Mouse (Mus musculus): ENCODE measurements around the gene Tmub2. TPM values are rescaled to one million over a fixed set of nuclear protein-coding genes. Genes with fewer than 3 reads are reported as not detected.

Tmub2 gene
- polyA plus RNA-seq (2015; fragmentation: Nextera tagmentation; extraction: Ambion mirVana): 47.8 and 51.9 TPM in 2 replicates

- ATAC-seq (ENCODE audit: insufficient read depth, low FRiP score, low read depth): peak; percentile 92
- under 1% methylated on average over 32 of the region's 32 CpGs for WGBS
- H3K27ac ChIP-seq: peak within 1 kb of the TSS; percentile 88
- peaks cover 17% of the 10 kb centered on the region for H3K36me3 ChIP-seq
- peak within 1 kb of the TSS; percentile 69 for H3K4me2 ChIP-seq
- H3K4me3 ChIP-seq (replicated peaks): peak within 1 kb of the TSS; percentile 71
- no peaks in the 10 kb centered on the region for H3K9me3 ChIP-seq
- peaks cover 15% of the 10 kb centered on the region; the same call in 1 of the 2 replicates for H3K4me1 ChIP-seq
- H3K27me3 ChIP-seq (replicated peaks): no peaks in the 10 kb centered on the region
- peak within 1 kb of the TSS; percentile 76 for H3K9ac ChIP-seq
Observed at GRCm38 (mm10) chr11:102284501-102285094, at the start of gene Tmub2. Tmub2 (plus strand) TSS chr11:102284931.

GRCm38 (mm10) chr11:102236022-102236421 is 48.7 kb upstream of the Tmub2 start:
- no peak overlapping the region for H3K9ac ChIP-seq
- no peaks in the 10 kb centered on the region for H3K36me3 ChIP-seq
- no peaks in the 10 kb centered on the region for H3K27me3 ChIP-seq (replicated peaks)
- WGBS: 53% methylated on average over 2 of the region's 2 CpGs
- no peak overlapping the region for H3K27ac ChIP-seq
- H3K4me3 ChIP-seq (replicated peaks): no peak overlapping the region
- no peak for ATAC-seq (ENCODE audit: insufficient read depth, low FRiP score, low read depth)
- H3K4me1 ChIP-seq: no peaks in the 10 kb centered on the region
- no peak overlapping the region for H3K4me2 ChIP-seq
- no peaks in the 10 kb centered on the region for H3K9me3 ChIP-seq

- Histone ChIP-seq H3K36me3 (no peaks in the 10 kb centered on the region), H3K9me3 (no peaks in the 10 kb centered on the region), H3K4me3 (replicated peaks) (no peak overlapping the region), H3K4me2 (no peak overlapping the region), H3K9ac (no peak overlapping the region), H3K4me1 (peaks cover 12% of the 10 kb centered on the region), H3K27ac (no peak overlapping the region), H3K27me3 (replicated peaks) (no peaks in the 10 kb centered on the region)
- WGBS: 81% methylated on average over 6 of the region's 6 CpGs
- no peak for ATAC-seq (ENCODE audit: insufficient read depth, low FRiP score, low read depth)
Observed at GRCm38 (mm10) chr11:102240636-102241035, 44.1 kb upstream of the Tmub2 start.

GRCm38 (mm10) chr11:102241246-102241645 is 43.5 kb upstream of the Tmub2 start:
- ATAC-seq (ENCODE audit: insufficient read depth, low FRiP score, low read depth): no peak
- no peak overlapping the region for H3K4me2 ChIP-seq
- H3K27ac ChIP-seq: no peak overlapping the region
- no peak overlapping the region for H3K4me3 ChIP-seq (replicated peaks)
- H3K9ac ChIP-seq: no peak overlapping the region
- WGBS: 75% methylated on average over 5 of the region's 5 CpGs
- H3K27me3 ChIP-seq (replicated peaks): no peaks in the 10 kb centered on the region
- H3K9me3 ChIP-seq: no peaks in the 10 kb centered on the region
- H3K36me3 ChIP-seq: no peaks in the 10 kb centered on the region
- peaks cover 18% of the 10 kb centered on the region for H3K4me1 ChIP-seq

- WGBS: 51% methylated on average over 5 of the region's 5 CpGs
- H3K36me3 ChIP-seq: no peaks in the 10 kb centered on the region
- no peak overlapping the region for H3K9ac ChIP-seq
- no peak overlapping the region for H3K4me3 ChIP-seq (replicated peaks)
- no peaks in the 10 kb centered on the region for H3K9me3 ChIP-seq
- no peak overlapping the region for H3K27ac ChIP-seq
- H3K4me1 ChIP-seq: peaks cover 21% of the 10 kb centered on the region
- H3K4me2 ChIP-seq: no peak overlapping the region
- no peaks in the 10 kb centered on the region for H3K27me3 ChIP-seq (replicated peaks)
- ATAC-seq (ENCODE audit: insufficient read depth, low FRiP score, low read depth): no peak
Observed at GRCm38 (mm10) chr11:102241874-102242273, 42.9 kb upstream of the Tmub2 start.

- peak; percentile 72 for ATAC-seq (ENCODE audit: insufficient read depth, low FRiP score, low read depth)
- Histone ChIP-seq H3K4me3 (replicated peaks) (peak overlapping the region; percentile 36), H3K9ac (peak overlapping the region; percentile 29; the same call in 1 of the 2 replicates), H3K4me2 (peak overlapping the region; percentile 75), H3K36me3 (no peaks in the 10 kb centered on the region), H3K4me1 (peaks cover 29% of the 10 kb centered on the region), H3K27ac (peak overlapping the region; percentile 89), H3K9me3 (no peaks in the 10 kb centered on the region), H3K27me3 (replicated peaks) (no peaks in the 10 kb centered on the region)
- under 1% methylated on average over 32 of the region's 32 CpGs for WGBS
Observed at GRCm38 (mm10) chr11:102244926-102245449, 39.7 kb upstream of the Tmub2 start.

GRCm38 (mm10) chr11:102245581-102246272 is 39.0 kb upstream of the Tmub2 start:
- Histone ChIP-seq H3K36me3 (no peaks in the 10 kb centered on the region), H3K27ac (peak overlapping the region; percentile 89), H3K9me3 (no peaks in the 10 kb centered on the region), H3K4me3 (replicated peaks) (peak overlapping the region; percentile 36), H3K9ac (peak overlapping the region; percentile 29; the same call in 1 of the 2 replicates), H3K27me3 (replicated peaks) (no peaks in the 10 kb centered on the region), H3K4me1 (peaks cover 29% of the 10 kb centered on the region), H3K4me2 (peak overlapping the region; percentile 75)
- 30% methylated on average over 14 of the region's 14 CpGs for WGBS
- ATAC-seq (ENCODE audit: insufficient read depth, low FRiP score, low read depth): no peak

GRCm38 (mm10) chr11:102246273-102246635 is 38.5 kb upstream of the Tmub2 start:
- peak overlapping the region; percentile 89 for H3K27ac ChIP-seq
- H3K36me3 ChIP-seq: no peaks in the 10 kb centered on the region
- ATAC-seq (ENCODE audit: insufficient read depth, low FRiP score, low read depth): no peak
- H3K9ac ChIP-seq: no peak overlapping the region
- H3K4me3 ChIP-seq (replicated peaks): no peak overlapping the region
- H3K9me3 ChIP-seq: no peaks in the 10 kb centered on the region
- 56% methylated on average over 6 of the region's 6 CpGs for WGBS
- H3K4me2 ChIP-seq: 0 out of 2 replicates have a peak overlapping the region, but pooled peaks have one; percentile 75
- H3K4me1 ChIP-seq: peaks cover 29% of the 10 kb centered on the region
- no peaks in the 10 kb centered on the region for H3K27me3 ChIP-seq (replicated peaks)

- no peak overlapping the region for H3K9ac ChIP-seq
- 88% methylated on average over 4 of the region's 4 CpGs for WGBS
- peaks cover 29% of the 10 kb centered on the region for H3K4me1 ChIP-seq
- no peak for ATAC-seq (ENCODE audit: insufficient read depth, low FRiP score, low read depth)
- H3K9me3 ChIP-seq: no peaks in the 10 kb centered on the region
- H3K36me3 ChIP-seq: no peaks in the 10 kb centered on the region
- H3K4me3 ChIP-seq (replicated peaks): no peak overlapping the region
- no peaks in the 10 kb centered on the region for H3K27me3 ChIP-seq (replicated peaks)
- no peak overlapping the region for H3K27ac ChIP-seq
- H3K4me2 ChIP-seq: no peak overlapping the region
Observed at GRCm38 (mm10) chr11:102246871-102247270, 37.9 kb upstream of the Tmub2 start.

- peak within 1 kb of the TSS; percentile 44 for H3K9ac ChIP-seq
- 0% methylated on average over 41 of the region's 41 CpGs for WGBS
Observed at GRCm38 (mm10) chr11:102248630-102249230, 36.0 kb upstream of the Tmub2 start, which contains the start of gene BC030867. BC030867 (plus strand) TSS chr11:102248882.

GRCm38 (mm10) chr11:102249351-102250090 is 35.2 kb upstream of the Tmub2 start:
- H3K27me3 ChIP-seq (replicated peaks): no peaks in the 10 kb centered on the region
- H3K4me3 ChIP-seq (replicated peaks): peak overlapping the region; percentile 77
- peak overlapping the region; percentile 95 for H3K4me2 ChIP-seq
- no peak for ATAC-seq (ENCODE audit: insufficient read depth, low FRiP score, low read depth)
- no peaks in the 10 kb centered on the region for H3K36me3 ChIP-seq
- WGBS: 14% methylated on average over 9 of the region's 9 CpGs
- H3K9me3 ChIP-seq: no peaks in the 10 kb centered on the region
- peaks cover 28% of the 10 kb centered on the region for H3K4me1 ChIP-seq
- H3K9ac ChIP-seq: peak overlapping the region; percentile 44
- H3K27ac ChIP-seq: no peak overlapping the region; the same call in 1 of the 2 replicates

More at GRCm38 (mm10) chr11:102248630-102249230, 36.0 kb upstream of the Tmub2 start, which contains the start of gene BC030867:
- Histone ChIP-seq H3K4me3 (replicated peaks) (peak within 1 kb of the TSS; percentile 77), H3K27me3 (replicated peaks) (no peaks in the 10 kb centered on the region), H3K27ac (peak within 1 kb of the TSS; percentile 68), H3K9me3 (no peaks in the 10 kb centered on the region), H3K4me1 (peaks cover 29% of the 10 kb centered on the region), H3K36me3 (no peaks in the 10 kb centered on the region), H3K4me2 (peak within 1 kb of the TSS; percentile 95)
- ATAC-seq (ENCODE audit: insufficient read depth, low FRiP score, low read depth): peak; percentile 57

All from stomach, embryonic 15.5 days (tissue).